Mouse (Mus musculus): ENCODE data around the gene Sema7a. TPM values are rescaled to one million over a fixed set of nuclear protein-coding genes. Genes with fewer than 3 reads are reported as not detected.
A peak's percentile ranks its signal among the peaks of the same experiment; 100 is the strongest.

Gene Sema7a
- polyA plus RNA-seq, 1 experiment = 16.0 TPM

GRCm38 (mm10) chr9:57937171-57937570 lies 2.7 kb upstream of the Sema7a start:
- 96% methylated on average over 4 of the region's 4 CpGs for WGBS
- DNase-seq (ENCODE audit: low read depth, low spot score) = no peak

GRCm38 (mm10) chr9:57937651-57938050 lies 2.3 kb upstream of the Sema7a start:
- no peak for DNase-seq (ENCODE audit: low read depth, low spot score)
- 70% methylated on average over 6 of the region's 6 CpGs for WGBS

DNA sequence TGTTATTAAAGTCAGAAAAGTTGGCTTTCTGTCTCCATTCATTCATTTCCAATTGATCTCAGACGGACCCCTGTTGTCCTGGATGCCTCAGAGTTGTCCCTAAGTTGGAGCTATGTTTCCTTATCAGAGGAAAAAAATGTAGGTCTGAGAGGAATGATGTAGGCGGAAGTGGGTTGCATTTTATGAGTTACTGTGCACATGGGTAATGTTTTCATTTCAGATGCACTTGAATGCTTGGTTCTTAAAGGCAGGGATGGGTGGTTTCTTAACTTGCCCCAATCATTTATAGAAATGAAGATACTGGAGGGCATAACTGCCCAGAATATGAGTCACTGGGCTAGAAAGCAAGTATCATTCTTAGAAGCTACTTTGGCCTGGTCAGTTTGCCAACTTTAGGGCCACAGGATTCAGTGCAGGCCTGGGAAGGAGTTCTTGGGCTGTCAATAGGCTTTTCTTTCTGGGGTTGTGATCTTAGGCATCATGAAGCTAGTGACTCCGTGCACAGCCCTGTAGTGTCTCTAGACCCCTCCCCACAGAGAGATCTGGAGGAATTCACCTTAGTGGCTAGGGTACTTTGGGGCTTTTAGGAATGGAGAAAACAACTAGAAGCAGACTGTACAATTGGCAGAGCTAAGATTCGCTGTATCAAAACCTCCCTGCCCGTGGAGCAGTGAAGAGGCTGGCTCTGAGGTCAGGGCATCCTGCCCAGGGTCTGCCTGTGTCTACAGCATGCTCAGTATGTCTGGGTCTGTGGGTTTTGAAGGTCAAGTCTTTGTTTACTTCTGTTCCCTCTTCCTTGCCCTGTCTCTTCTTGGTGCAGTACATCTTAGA lies 1.5 kb upstream of the Sema7a start:
- WGBS = 70% methylated on average over 5 of the region's 5 CpGs
- no peak for DNase-seq (ENCODE audit: low read depth, low spot score)

DNA sequence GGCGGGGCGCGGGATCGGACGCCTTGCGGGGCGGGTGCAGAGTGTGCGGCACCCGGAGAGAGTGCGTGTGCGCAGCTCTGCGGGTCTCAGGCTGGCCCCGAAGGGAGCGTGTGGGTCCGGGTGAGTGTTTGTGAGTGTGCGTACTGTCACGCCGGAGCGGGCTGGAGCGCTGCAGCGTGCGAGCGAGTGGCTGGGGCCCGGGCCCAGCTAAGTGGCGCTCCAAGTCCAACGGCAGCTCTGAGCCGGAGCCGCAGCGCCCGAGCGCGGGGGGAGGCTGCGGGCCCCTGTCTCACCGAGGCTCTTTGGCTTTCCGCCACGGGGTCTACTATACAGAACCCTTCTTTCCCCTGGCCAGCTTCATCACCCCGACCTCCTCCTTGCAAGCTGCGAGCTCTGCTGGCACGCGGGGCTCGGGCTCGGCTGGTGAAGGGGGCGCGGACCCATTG lies 460 bp downstream of the Sema7a start:
- WGBS = under 1% methylated on average over 44 of the region's 44 CpGs
- DNase-seq (ENCODE audit: low read depth, low spot score) = no peak

DNA sequence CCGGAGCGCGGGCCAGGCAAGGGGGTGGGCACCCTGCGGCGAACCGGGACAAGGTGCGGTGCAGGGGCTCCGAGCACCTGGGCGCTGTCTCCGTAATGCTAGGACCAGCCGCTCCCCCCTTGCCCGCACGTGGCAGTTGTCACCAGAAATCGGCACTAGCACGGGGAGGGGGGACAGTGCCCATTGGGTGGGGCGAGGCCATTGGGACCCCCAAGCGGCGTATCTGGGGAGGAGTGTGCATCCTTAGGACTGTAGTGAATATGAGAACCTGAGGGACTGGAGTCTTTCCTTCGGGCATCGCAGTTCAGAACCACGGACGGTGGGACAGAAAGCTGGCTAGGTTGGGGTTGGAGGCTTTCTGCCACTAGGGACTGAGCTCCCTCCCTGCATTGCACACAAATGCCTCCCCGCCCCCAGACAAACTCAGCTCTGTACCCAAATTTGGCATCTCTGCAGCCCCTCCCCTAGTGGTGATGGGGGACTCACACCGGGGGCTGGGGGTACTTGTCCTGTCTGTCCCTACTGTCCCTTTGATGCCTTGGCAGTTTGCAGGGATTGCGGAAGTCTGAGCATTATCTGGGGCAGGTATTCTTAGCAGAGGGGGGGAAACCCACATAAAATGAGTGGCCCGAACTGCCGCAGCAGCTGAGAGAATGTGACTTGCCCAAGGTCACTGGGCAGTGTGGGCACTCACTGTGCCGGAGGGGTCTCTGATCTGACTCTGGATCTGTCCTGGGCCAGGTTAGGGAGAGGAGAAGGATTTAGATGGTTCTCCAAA lies 1.1 kb downstream of the Sema7a start:
- 7% methylated on average over 28 of the region's 28 CpGs for WGBS
- no peak for DNase-seq (ENCODE audit: low read depth, low spot score)

DNA sequence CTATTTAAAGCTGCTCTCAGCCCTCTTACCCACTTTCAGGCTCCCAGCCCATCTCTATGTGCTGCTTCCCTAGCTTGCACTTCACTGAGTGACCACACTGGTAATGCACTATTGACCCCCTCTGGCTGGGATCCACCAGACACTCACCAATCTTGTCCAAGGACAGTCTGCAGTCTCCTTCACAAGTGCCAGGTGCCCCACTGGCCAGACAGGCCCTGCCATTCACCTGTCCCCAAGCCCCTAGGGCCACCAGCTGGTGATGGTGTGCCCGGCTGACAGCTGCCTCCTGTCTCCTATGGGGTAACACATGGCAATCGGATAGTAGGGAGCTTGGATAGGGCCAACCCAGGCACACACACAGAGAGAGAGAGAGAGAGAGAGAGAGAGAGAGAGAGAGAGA lies 2.1 kb downstream of the Sema7a start:
- DNase-seq (ENCODE audit: low read depth, low spot score) = no peak
- WGBS = 71% methylated on average over 2 of the region's 2 CpGs

GRCm38 (mm10) chr9:57943067-57943466 lies 3.2 kb downstream of the Sema7a start:
- no peak for DNase-seq (ENCODE audit: low read depth, low spot score)
- WGBS = 54% methylated on average over 2 of the region's 2 CpGs

- WGBS = 27% methylated on average over 5 of the region's 5 CpGs
- peak; percentile 42 for DNase-seq (ENCODE audit: low read depth, low spot score)
These were observed 4.7 kb downstream of the Sema7a start for GRCm38 (mm10) chr9:57944572-57944971.

DNA sequence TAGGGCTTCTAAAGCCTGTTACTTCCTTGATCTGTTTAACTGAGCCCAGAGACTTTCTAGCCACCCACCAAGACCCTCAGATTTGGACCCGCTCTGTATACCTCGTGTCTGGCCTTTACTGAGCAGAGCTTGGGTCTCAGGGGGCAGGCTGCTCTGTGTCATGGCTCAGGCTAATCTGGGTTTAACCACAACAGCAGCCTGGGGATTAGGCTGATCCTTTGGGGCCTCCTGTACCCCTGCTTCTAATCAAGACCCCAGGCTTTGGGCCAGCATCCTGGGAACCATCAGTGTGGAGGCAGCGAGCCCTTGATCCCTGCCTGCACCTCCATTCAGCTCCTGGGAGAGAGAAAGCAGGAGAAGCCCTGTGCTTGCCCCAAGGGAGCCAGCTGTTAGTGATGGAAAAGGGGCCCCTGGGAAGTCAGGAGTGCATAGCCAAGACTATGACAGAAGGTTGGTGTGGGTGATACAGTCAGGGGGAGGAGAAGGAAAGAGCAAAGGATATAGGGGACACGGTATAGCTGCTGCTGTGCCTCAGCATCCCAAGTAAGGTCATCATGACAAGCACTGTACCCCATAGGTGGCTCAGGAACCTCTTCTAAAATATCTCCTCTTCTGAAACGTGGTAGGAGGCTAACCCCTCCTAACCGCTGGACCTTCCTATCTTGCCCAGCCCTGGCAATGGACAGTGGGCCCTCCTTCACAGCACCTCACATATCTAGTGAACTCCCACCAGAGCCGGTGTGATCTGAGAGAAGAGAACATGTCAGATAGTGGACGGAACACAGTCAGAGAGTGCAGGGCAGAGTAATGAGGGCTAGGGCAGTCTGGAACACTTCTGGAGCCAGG lies 6.1 kb downstream of the Sema7a start:
- no peak for DNase-seq (ENCODE audit: low read depth, low spot score)
- 85% methylated on average over 8 of the region's 8 CpGs for WGBS

DNA sequence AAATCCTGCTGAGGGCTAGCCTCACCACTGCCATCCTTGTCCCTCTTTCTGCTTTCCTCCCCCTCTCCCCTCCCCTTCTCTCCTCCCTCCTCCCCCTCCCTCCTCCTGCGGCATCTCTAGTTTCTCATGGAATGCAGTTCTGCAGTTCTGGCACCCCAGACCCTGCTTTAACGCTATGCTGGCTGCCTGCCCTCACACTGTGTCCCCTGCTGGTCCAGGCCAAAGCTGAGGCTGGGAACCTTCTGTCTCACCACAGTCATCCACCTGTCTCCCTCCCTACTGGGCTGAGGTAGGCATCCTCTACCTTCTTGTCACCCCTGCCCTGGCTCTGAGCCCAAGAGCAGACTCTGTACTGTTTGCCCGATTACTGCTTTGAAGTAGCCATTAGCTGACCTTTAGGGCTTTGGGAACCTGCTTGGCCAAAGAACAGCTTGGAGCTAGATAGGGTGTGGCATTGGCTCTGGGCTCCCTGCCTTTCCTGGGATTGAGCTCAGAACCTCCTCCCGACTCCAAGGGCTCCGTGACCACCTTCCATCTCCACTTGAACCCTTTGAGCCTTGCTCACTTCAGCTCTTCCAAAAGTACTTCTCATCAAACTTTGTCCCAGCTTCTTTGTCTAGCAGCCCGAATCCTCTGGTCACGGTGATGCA lies 7.6 kb downstream of the Sema7a start:
- 42% methylated on average over 7 of the region's 7 CpGs for WGBS
- DNase-seq (ENCODE audit: low read depth, low spot score) = no peak

DNA sequence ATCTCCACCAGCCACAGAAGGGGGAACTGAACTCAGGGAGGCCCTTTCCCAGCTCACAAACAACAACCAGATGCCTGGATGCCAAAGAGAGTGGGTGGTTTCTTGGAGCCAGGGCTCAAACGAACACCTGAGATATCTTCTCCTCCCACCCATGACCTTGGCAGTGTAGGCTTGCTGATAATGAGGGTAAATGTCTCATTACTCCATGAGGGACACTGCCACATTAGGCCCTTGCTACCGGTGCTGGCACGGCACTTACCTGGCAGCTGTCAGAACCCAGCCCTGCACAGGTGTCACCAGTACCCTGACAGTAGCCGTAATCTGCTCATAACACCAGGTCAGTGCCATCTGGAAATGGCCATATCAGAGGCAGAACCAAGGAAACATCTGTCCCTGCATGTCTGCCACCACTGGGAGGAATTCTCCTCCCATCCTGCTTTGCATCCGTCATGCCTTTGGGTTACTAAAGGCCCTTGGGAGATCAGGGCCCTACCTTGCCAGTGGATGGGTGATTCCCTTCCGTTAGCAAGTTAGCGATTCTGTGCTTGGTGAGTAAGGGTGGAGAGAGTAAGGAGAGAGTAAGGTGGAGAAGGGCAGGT lies 8.5 kb downstream of the Sema7a start:
- DNase-seq (ENCODE audit: low read depth, low spot score) = no peak
- 55% methylated on average over 7 of the region's 7 CpGs for WGBS

- no peak for DNase-seq (ENCODE audit: low read depth, low spot score)
- WGBS = 91% methylated on average over 8 of the region's 8 CpGs
These were observed 9.3 kb downstream of the Sema7a start for GRCm38 (mm10) chr9:57949102-57949704.

- WGBS = 70% methylated on average over 8 of the region's 8 CpGs
These were observed 10.0 kb downstream of the Sema7a start for GRCm38 (mm10) chr9:57949879-57950278.

DNA sequence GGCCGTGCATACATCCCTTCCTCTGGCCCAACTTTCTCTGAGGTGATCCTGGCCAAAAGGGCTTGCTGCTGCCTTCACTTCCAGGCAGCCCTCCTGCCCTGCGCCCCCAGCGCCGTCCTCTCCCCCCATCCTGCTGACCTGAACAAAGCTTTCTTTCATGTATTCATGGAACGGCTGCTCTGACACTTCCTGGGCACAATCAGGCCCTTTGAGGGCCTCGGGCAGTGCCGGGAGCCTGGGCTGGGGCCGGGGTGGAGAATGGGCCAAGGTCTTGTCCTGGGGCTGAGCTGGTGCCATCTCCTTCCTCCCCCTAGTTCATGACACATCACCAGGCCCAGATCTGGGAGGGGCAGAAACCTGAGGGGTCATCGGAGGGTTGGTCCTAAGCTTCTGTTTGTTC lies 10.6 kb downstream of the Sema7a start:
- 54% methylated on average over 9 of the region's 9 CpGs for WGBS
- DNase-seq (ENCODE audit: low read depth, low spot score) = no peak

More at GRCm38 (mm10) chr9:57949879-57950278, 10.0 kb downstream of the Sema7a start:
- no peak for DNase-seq (ENCODE audit: low read depth, low spot score)

- WGBS = 84% methylated on average over 6 of the region's 6 CpGs
- no peak for DNase-seq (ENCODE audit: low read depth, low spot score)
These were observed 12.1 kb downstream of the Sema7a start for GRCm38 (mm10) chr9:57951993-57952392.

- 80% methylated on average over 12 of the region's 12 CpGs for WGBS
- no peak for DNase-seq (ENCODE audit: low read depth, low spot score)
These were observed 15.2 kb downstream of the Sema7a start for GRCm38 (mm10) chr9:57954962-57955744.

GRCm38 (mm10) chr9:57955764-57956163 lies 15.9 kb downstream of the Sema7a start:
- DNase-seq (ENCODE audit: low read depth, low spot score) = no peak
- WGBS = 84% methylated on average over 6 of the region's 6 CpGs
